11 mouse cellular contexts compared by ENCODE assay signal in the genomic region with DNA sequence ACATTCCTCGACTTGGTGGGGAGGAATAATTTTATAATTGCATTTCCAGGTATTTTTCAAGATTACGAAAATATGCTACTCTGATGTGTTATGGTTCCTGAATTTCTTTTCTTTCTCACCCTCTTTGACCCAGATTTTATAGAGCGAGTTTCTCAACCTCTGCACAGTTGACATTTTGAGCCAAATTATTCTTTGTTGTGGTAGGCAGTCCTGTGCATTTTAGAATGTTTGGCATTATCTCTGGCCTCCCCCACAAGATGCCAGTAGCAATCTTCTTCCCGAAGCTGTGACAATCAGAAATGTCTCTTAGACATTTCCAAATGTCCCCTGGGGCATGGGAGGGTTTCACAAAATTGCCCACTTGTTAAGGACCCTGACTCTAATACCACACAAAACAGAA. TPM values are rescaled to one million over a fixed set of nuclear protein-coding genes. Genes with fewer than 3 reads are reported as not detected.
DNase-seq lines count a peak whose midpoint lies in the region; ATAC-seq lines count a peak whose summit lies in the region.
"Had no signal": no experiment of that assay in that cellular context is flagged by ENCODE, and none has a peak within 500 bp of the region (broad histone marks: within the 10 kb centered on the region; RNA-seq: fewer than 3 reads in every experiment).

No protein-coding gene starts in this region.

- WGBS in heart, embryonic 15.5 days, result 78% methylated on average over 4 of the region's 4 CpGs
- 77% methylated on average over 4 of the region's 4 CpGs for WGBS in hindbrain, embryonic 11.5 days
- WGBS in midbrain, embryonic 12.5 days, result 81% methylated on average over 4 of the region's 4 CpGs

- no peaks in the 10 kb centered on the region for H3K27me3 ChIP-seq in heart, embryonic 15.5 days
- no peaks in the 10 kb centered on the region for H3K27me3 ChIP-seq in hindbrain, embryonic 11.5 days (ENCODE audit: control insufficient read depth, insufficient read depth, low read length)
- no peaks in the 10 kb centered on the region for H3K27me3 ChIP-seq in midbrain, embryonic 12.5 days

- H3K4me2 ChIP-seq in heart, embryonic 15.5 days, result peak overlapping the region; percentile 24
- H3K4me2 ChIP-seq in hindbrain, embryonic 11.5 days (replicated peaks; ENCODE audit: low read depth, low read length), result peak overlapping the region; percentile 21; the same call in 1 of the 2 replicates
- peak overlapping the region; percentile 91 for H3K4me2 ChIP-seq in midbrain, embryonic 12.5 days (replicated peaks)

- ATAC-seq in heart, embryonic 15.5 days (replicated peaks; ENCODE audit: insufficient number of reproducible peaks, insufficient read depth, low FRiP score, low read depth), result no peak
- no peak for ATAC-seq in hindbrain, embryonic 11.5 days (ENCODE audit: low FRiP score)
- ATAC-seq in midbrain, embryonic 12.5 days (ENCODE audit: low FRiP score, low read depth), result no peak
- ATAC-seq in frontal cortex, adult (ENCODE audit: low TSS enrichment), result no peak

- H3K9ac ChIP-seq in heart, embryonic 15.5 days, result no peak overlapping the region
- no peak overlapping the region for H3K9ac ChIP-seq in hindbrain, embryonic 11.5 days (ENCODE audit: low read depth, low read length)
- no peak overlapping the region; the same call in 1 of the 2 replicates for H3K9ac ChIP-seq in midbrain, embryonic 12.5 days (replicated peaks)

- peaks cover 6% of the 10 kb centered on the region; the same call in 1 of the 2 replicates for H3K36me3 ChIP-seq in heart, embryonic 15.5 days
- H3K36me3 ChIP-seq in hindbrain, embryonic 11.5 days (ENCODE audit: control insufficient read depth, insufficient read depth, low read length), result no peaks in the 10 kb centered on the region
- H3K36me3 ChIP-seq in midbrain, embryonic 12.5 days, result no peaks in the 10 kb centered on the region

- DNase-seq in heart, postnatal 4 days, result no peak
- DNase-seq in NIH3T3 (ENCODE audit: low read depth), result peak; percentile 28
- DNase-seq in hindbrain, embryonic 11.5 days (ENCODE audit: low spot score), result no peak
- no peak for DNase-seq in embryo, embryonic 10 days (ENCODE audit: low spot score)
- no peak for DNase-seq in right cerebral cortex, postnatal 10 days (ENCODE audit: low spot score in 2 of 2)
- DNase-seq: adrenal gland, adult 8-10 months; cerebellum, postnatal 25 days had no signal

- H3K27ac ChIP-seq in heart, embryonic 15.5 days, result no peak overlapping the region
- H3K27ac ChIP-seq in hindbrain, embryonic 11.5 days (ENCODE audit: low read depth, low read length), result no peak overlapping the region
- no peak overlapping the region for H3K27ac ChIP-seq in midbrain, embryonic 12.5 days (replicated peaks)
- H3K27ac ChIP-seq: heart, embryonic 10.5 days had no signal

- no peaks in the 10 kb centered on the region for H3K9me3 ChIP-seq in heart, embryonic 15.5 days (replicated peaks)
- H3K9me3 ChIP-seq in hindbrain, embryonic 11.5 days (ENCODE audit: control insufficient read depth, low read length), result no peaks in the 10 kb centered on the region
- no peaks in the 10 kb centered on the region for H3K9me3 ChIP-seq in midbrain, embryonic 12.5 days
- H3K9me3 ChIP-seq: heart, embryonic 10.5 days had no signal

- peaks cover 40% of the 10 kb centered on the region for H3K4me1 ChIP-seq in heart, embryonic 15.5 days (replicated peaks)
- peaks cover 9% of the 10 kb centered on the region; the same call in 1 of the 2 replicates for H3K4me1 ChIP-seq in hindbrain, embryonic 11.5 days (replicated peaks; ENCODE audit: control insufficient read depth, insufficient read depth, low read length)
- H3K4me1 ChIP-seq in midbrain, embryonic 12.5 days, result peaks cover 51% of the 10 kb centered on the region

- H3K4me3 ChIP-seq in heart, embryonic 15.5 days, result peak overlapping the region; percentile 26
- no peak overlapping the region for H3K4me3 ChIP-seq in hindbrain, embryonic 11.5 days (ENCODE audit: low read depth, low read length)
- H3K4me3 ChIP-seq in midbrain, embryonic 12.5 days, result peak overlapping the region; percentile 20
- H3K4me3 ChIP-seq: heart, embryonic 10.5 days had no signal

RNA-seq across cellular contexts. Expression of a gene that starts 3.5 kb away (rescaled TPM):
- 14.4 and 18.4 TPM in 2 replicates for polyA plus RNA-seq in heart, embryonic 15.5 days (2015; fragmentation: Nextera tagmentation; extraction: Ambion mirVana)
- 10 to 100 TPM; 46.1 to 47.7 TPM for total RNA-seq in heart, postnatal 4 days (2021)
- 23.9 and 24.1 TPM in 2 replicates for polyA plus RNA-seq in hindbrain, embryonic 11.5 days (2014; fragmentation: Nextera tagmentation; extraction: Ambion mirVana)
- 28.3 and 30.0 TPM in 2 replicates for polyA plus RNA-seq in midbrain, embryonic 12.5 days (2016; fragmentation: Nextera tagmentation; extraction: Ambion mirVana)

RNA-seq across cellular contexts. Expression of a gene that starts 25.3 kb away (rescaled TPM):
- polyA plus RNA-seq in heart, embryonic 15.5 days (2015; fragmentation: Nextera tagmentation; extraction: Ambion mirVana), result 8.7 and 10.3 TPM in 2 replicates
- total RNA-seq in heart, postnatal 4 days (2021), result 1 to 10 TPM; 6.3 to 6.6 TPM
- 27.7 and 29.4 TPM in 2 replicates for polyA plus RNA-seq in hindbrain, embryonic 11.5 days (2014; fragmentation: Nextera tagmentation; extraction: Ambion mirVana)
- polyA plus RNA-seq in midbrain, embryonic 12.5 days (2016; fragmentation: Nextera tagmentation; extraction: Ambion mirVana), result 42.4 and 42.7 TPM in 2 replicates

RNA-seq across cellular contexts. Expression of a gene that starts 57.8 kb away (rescaled TPM):
- 8.2 and 8.8 TPM in 2 replicates for polyA plus RNA-seq in heart, embryonic 15.5 days (2015; fragmentation: Nextera tagmentation; extraction: Ambion mirVana)
- 10 to 100 TPM; 29.5 to 36.8 TPM for total RNA-seq in heart, postnatal 4 days (2021)
- polyA plus RNA-seq in hindbrain, embryonic 11.5 days (2014; fragmentation: Nextera tagmentation; extraction: Ambion mirVana), result 3.0 and 3.7 TPM in 2 replicates
- 3.6 and 3.9 TPM in 2 replicates for polyA plus RNA-seq in midbrain, embryonic 12.5 days (2016; fragmentation: Nextera tagmentation; extraction: Ambion mirVana)

Comparison
In these comparisons a context has a peak if more than half of its experiments do, and no peak if none do; other contexts are left out.
1. H3K4me2 ChIP-seq: peak in every context shown above with its lines; median percentile 91 in midbrain, embryonic 12.5 days; 24 in heart, embryonic 15.5 days; 21 in hindbrain, embryonic 11.5 days.